Mouse (Mus musculus) Patski (cell line): Measurements from ENCODE around the gene Atg9a. TPM values are rescaled to one million over a fixed set of nuclear protein-coding genes. Genes with fewer than 3 reads are reported as not detected.
"Not testable (repeated sequence)": the region's sequence is repeated elsewhere in the genome, so short reads cannot be mapped to it uniquely, and the experiment has no call there.

Experiments used
- ATAC-seq: fragments of 100-300 bp; one replicate; pipeline ENCODE4 v1.8.0; 2021
- CTCF ChIA-PET: fragments of 350-600 bp; sonication (Branson Sonifier 250); formaldehyde crosslinking; loops from one replicate; lab custom pipeline; 2022; ENCODE audit warnings: inconsistent platforms; lab: Charles Lee
- POLR2A ChIA-PET: fragments of 350-600 bp; sonication (Branson Sonifier 250); formaldehyde crosslinking; loops from one replicate; lab custom pipeline; 2022; ENCODE audit warnings: antibody characterized with exemption, inconsistent platforms; lab: Charles Lee
- DNase-seq: peaks from one replicate; pipeline ENCODE4 v3.0.0-alpha.2; 2011; ENCODE audit warnings: low read depth, low spot score
- H3K27me3 ChIP-seq: fragments of 371-371 bp; one replicate; pipeline ENCODE4 v1.5.1; 2021
- CTCF ChIP-seq: fragments of 100-300 bp; IDR thresholded peaks from one replicate; pipeline ENCODE4 v1.5.1; 2021
- in situ Hi-C: fragments of 300-500 bp; cut with MboI; formaldehyde crosslinking; loops from 3 replicates; pipeline ENCODE4 v1.11.1; 2018; ENCODE audit warnings: low pct_unique_long_range_greater_than_20kb, mixed read lengths
- polyA plus RNA-seq: library from polyadenylated mRNA; unstranded; gene quantifications from one replicate; pipeline ENCODE4 v1.2.3, GENCODE M21; 2021

The Atg9a gene
- 33.2 TPM for polyA plus RNA-seq

- ATAC-seq = peak; percentile 96
- no peaks in the 10 kb centered on the region for H3K27me3 ChIP-seq
- ChIA-PET POLR2A (interaction anchor here (1.6 to 3.8 kb wide), 2 partner anchors 12 to 22 kb away, joined by 7 to 15 read pairs; partner anchors contain the start of gene Abcb6), CTCF (interaction anchor here (0.7 to 0.9 kb wide), 2 partner anchors 11 to 60 kb away, joined by 3 read pairs; partner anchors contain the start of gene Abcb6)
- DNase-seq = peak; percentile 87
- in situ Hi-C loops = no loop called here
- no peak for TF ChIP-seq CTCF
Observed at GRCm38 (mm10) chr1:75191622-75192402, at the start of gene Atg9a, which contains the start of gene Ankzf1. Atg9a (minus strand) TSS chr1:75192196. Ankzf1 (plus strand) TSS chr1:75192151.

- no peak for TF ChIP-seq CTCF
- POLR2A ChIA-PET = no interaction called here
- DNase-seq = no peak
- in situ Hi-C loops = no loop called here
- ATAC-seq = no peak
- CTCF ChIA-PET = no interaction called here
- H3K27me3 ChIP-seq = no peaks in the 10 kb centered on the region
Observed at GRCm38 (mm10) chr1:75239591-75239990, 47.6 kb upstream of the Atg9a start.

GRCm38 (mm10) chr1:75236117-75237050 lies 44.4 kb upstream of the Atg9a start, which contains the start of gene Dnajb2:
Dnajb2 (plus strand) TSS chr1:75236406.
- DNase-seq (no peak), ATAC-seq (peak; percentile 89)
- no peak for TF ChIP-seq CTCF
- CTCF ChIA-PET = interaction anchor here (0.9 to 2.3 kb wide), 4 partner anchors 10 to 20 kb away, joined by 3 to 9 read pairs (median 6); no protein-coding TSS in a partner anchor
- POLR2A ChIA-PET = interaction anchor here (1.1 to 2.9 kb wide), 6 partner anchors 10 to 26 kb away, joined by 3 to 13 read pairs (median 6); partner anchors contain the start of genes Glb1l, Stk16 and Tuba4a
- no peaks in the 10 kb centered on the region for H3K27me3 ChIP-seq
- in situ Hi-C loops = no loop called here

- ATAC-seq (peak; percentile 36), DNase-seq (no peak)
- ChIA-PET CTCF (interaction anchor here (0.6 to 2.3 kb wide), 5 partner anchors 9 to 18 kb away, joined by 3 to 9 read pairs (median 4); partner anchors contain the start of gene Tuba4a), POLR2A (interaction anchor here (1.5 to 2.9 kb wide), 2 partner anchors 9 to 20 kb away, joined by 3 to 8 read pairs; no protein-coding TSS in a partner anchor)
- H3K27me3 ChIP-seq = no peaks in the 10 kb centered on the region
- TF ChIP-seq CTCF = no peak
- in situ Hi-C loops = no loop called here
Observed at GRCm38 (mm10) chr1:75234606-75235005, 42.6 kb upstream of the Atg9a start.

- ChIA-PET POLR2A (interaction anchor here (1.4 kb wide), 1 partner anchor 14 kb away, joined by 6 read pairs; no protein-coding TSS in a partner anchor), CTCF (interaction anchor here (0.9 kb wide), 1 partner anchor 11 kb away, joined by 3 read pairs; no protein-coding TSS in a partner anchor)
- ATAC-seq, DNase-seq, H3K27me3 ChIP-seq, in situ Hi-C loops: not testable (repeated sequence)
Observed at GRCm38 (mm10) chr1:75232489-75232888, 40.5 kb upstream of the Atg9a start.

- CTCF ChIA-PET = no interaction called here
- ATAC-seq (no peak), DNase-seq (no peak)
- H3K27me3 ChIP-seq = no peaks in the 10 kb centered on the region
- POLR2A ChIA-PET = interaction anchor here (1.4 kb wide), 1 partner anchor 13 kb away, joined by 6 read pairs; no protein-coding TSS in a partner anchor
- no peak for TF ChIP-seq CTCF
- in situ Hi-C loops = no loop called here
Observed at GRCm38 (mm10) chr1:75231664-75232152, 39.7 kb upstream of the Atg9a start, which contains the start of gene A630095N17Rik. A630095N17Rik (minus strand) TSS chr1:75232102.

- DNase-seq (no peak), ATAC-seq (no peak)
- CTCF ChIA-PET = no interaction called here
- no peak for TF ChIP-seq CTCF
- POLR2A ChIA-PET = interaction anchor here (0.8 to 1.4 kb wide), 2 partner anchors 11 to 12 kb away, joined by 3 to 6 read pairs; no protein-coding TSS in a partner anchor
- in situ Hi-C loops = no loop called here
- no peaks in the 10 kb centered on the region for H3K27me3 ChIP-seq
Observed at GRCm38 (mm10) chr1:75231224-75231623, 39.2 kb upstream of the Atg9a start.

GRCm38 (mm10) chr1:75230335-75230994 lies 38.5 kb upstream of the Atg9a start:
- in situ Hi-C loops = no loop called here

GRCm38 (mm10) chr1:75229158-75229557 lies 37.2 kb upstream of the Atg9a start:
- no peaks in the 10 kb centered on the region for H3K27me3 ChIP-seq
- ChIA-PET CTCF (interaction anchor here (2.1 kb wide), 1 partner anchor 22 kb away, joined by 7 read pairs; no protein-coding TSS in a partner anchor), POLR2A (no interaction called here)
- in situ Hi-C loops = no loop called here
- DNase-seq = no peak
- no peak for ATAC-seq
- TF ChIP-seq CTCF = no peak

More at GRCm38 (mm10) chr1:75230335-75230994, 38.5 kb upstream of the Atg9a start:
- H3K27me3 ChIP-seq = no peaks in the 10 kb centered on the region
- ATAC-seq (no peak), DNase-seq (no peak)
- CTCF ChIA-PET = no interaction called here
- POLR2A ChIA-PET = interaction anchor here (0.8 kb wide), 1 partner anchor 10 kb away, joined by 3 read pairs; no protein-coding TSS in a partner anchor
- no peak for TF ChIP-seq CTCF
